Mouse (Mus musculus) midbrain, embryonic 14.5 days (tissue): ENCODE results near the gene Ulk4. TPM values are rescaled to one million over a fixed set of nuclear protein-coding genes. Genes with fewer than 3 reads are reported as not detected.

Experiments used
- ATAC-seq: fragments of 200-750 bp; cut with Nextera tagmentation; 2 replicates; pipeline ENCODE4 v1.8.0; 2017; ENCODE audit warnings: moderate number of reproducible peaks, moderate library complexity; ENCODE audit not compliant: low FRiP score, low TSS enrichment
- DNase-seq: peaks from one replicate; pipeline ENCODE4 v3.0.0-alpha.2; 2015
- H3K27ac ChIP-seq: fragments of 300-500 bp; sonication (generic); replicated peaks from 2 replicates; pipeline ENCODE4 v1.5.1; 2014; ENCODE audit warnings: mild to moderate bottlenecking, low read depth, low read length, moderate library complexity
- H3K27me3 ChIP-seq: fragments of 300-500 bp; sonication (generic); 2 replicates; pipeline ENCODE4 v1.6.1; 2014; ENCODE audit warnings: low read length, control low read depth, mixed read lengths; ENCODE audit not compliant: control insufficient read depth, insufficient read depth
- H3K36me3 ChIP-seq: fragments of 300-500 bp; sonication (generic); 2 replicates; pipeline ENCODE4 v1.6.1; 2014; ENCODE audit warnings: low read length, control low read depth; ENCODE audit not compliant: control insufficient read depth, insufficient read depth
- H3K4me1 ChIP-seq: fragments of 300-500 bp; sonication (generic); 2 replicates; pipeline ENCODE4 v1.6.1; 2014; ENCODE audit warnings: mild to moderate bottlenecking, antibody characterized with exemption, low read length, control low read depth; ENCODE audit not compliant: control insufficient read depth, insufficient read depth
- H3K4me2 ChIP-seq: fragments of 300-500 bp; sonication (generic); 2 replicates; pipeline ENCODE4 v1.6.1; 2014; ENCODE audit warnings: mild to moderate bottlenecking, low read length, moderate library complexity
- H3K4me3 ChIP-seq: fragments of 300-500 bp; sonication (generic); replicated peaks from 2 replicates; pipeline ENCODE4 v1.5.1; 2014; ENCODE audit warnings: low read depth, low read length
- H3K9ac ChIP-seq: fragments of 300-500 bp; sonication (generic); replicated peaks from 2 replicates; pipeline ENCODE4 v1.6.1; 2014; ENCODE audit warnings: mild to moderate bottlenecking, low read length, moderate library complexity
- H3K9me3 ChIP-seq: fragments of 300-500 bp; sonication (generic); 2 replicates; pipeline ENCODE4 v1.6.1; 2016; ENCODE audit warnings: low read length, control low read depth, mixed read lengths; ENCODE audit not compliant: control insufficient read depth
- WGBS: fragments of 180-500 bp; shearing (Covaris S2); extraction: QIAGEN DNeasy Blood & Tissue Kit; methylation state at CpG from one replicate; pipeline ENCODE4 v1.1.7; 2014; 5-methylcytosine and 5-hydroxymethylcytosine counted together
- polyA plus RNA-seq: library from polyadenylated mRNA; unstranded; fragments of >200 nt; fragmentation: Nextera tagmentation; extraction: Ambion mirVana; gene quantifications from 2 replicates; pipeline ENCODE4 v1.2.1, GENCODE M21; 2014

The Ulk4 gene
- polyA plus RNA-seq, 1 experiment from 2014 or later: 75.7 TPM

DNA sequence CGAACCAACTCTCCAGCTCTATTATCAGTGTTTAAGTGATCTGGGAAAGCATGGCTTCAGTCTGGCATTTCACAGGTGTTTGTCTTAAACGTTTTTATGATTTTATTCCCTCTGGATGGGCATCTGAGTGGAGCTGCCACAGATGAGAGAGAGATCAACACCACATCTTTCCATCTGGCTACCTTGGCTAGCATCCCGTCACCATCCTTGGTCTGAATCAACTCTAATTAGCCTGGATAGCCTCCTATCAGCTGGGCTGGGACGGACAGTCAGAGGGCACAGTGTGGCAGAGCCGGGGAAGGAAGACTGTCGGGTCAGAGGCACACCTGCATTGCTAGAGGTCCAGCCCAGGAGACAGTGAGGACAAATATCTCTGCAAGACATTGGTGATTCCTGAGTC lies 4.9 kb upstream of the Ulk4 start:
- Histone ChIP-seq H3K9ac (no peak overlapping the region), H3K4me3 (no peak overlapping the region), H3K27me3 (no peaks in the 10 kb centered on the region), H3K36me3 (no peaks in the 10 kb centered on the region), H3K4me1 (peaks cover 8% of the 10 kb centered on the region; the same call in 1 of the 2 replicates), H3K9me3 (no peaks in the 10 kb centered on the region), H3K27ac (no peak overlapping the region), H3K4me2 (no peak overlapping the region)
- DNase-seq: no peak
- no peak for ATAC-seq
- WGBS: 85% methylated on average over 6 of the region's 6 CpGs

DNA sequence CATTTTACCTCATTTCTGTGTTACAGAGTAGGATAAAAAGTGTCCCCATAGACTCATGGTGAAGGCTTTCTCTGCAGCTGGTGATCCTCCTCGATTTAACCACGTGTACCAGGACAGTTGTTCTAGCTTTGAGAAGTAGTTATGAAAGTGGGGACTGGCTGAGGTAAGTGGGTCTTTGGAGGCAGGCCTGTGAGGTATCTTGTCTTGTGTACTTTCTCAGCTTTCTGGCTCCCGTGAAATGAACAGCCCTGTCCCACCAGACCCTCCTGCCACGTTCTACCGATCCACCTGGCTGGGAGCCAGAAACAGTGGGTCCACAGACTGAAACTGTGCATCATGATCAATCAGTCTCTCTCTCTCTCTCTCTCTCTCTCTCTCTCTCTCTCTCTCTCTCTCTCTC lies 2.2 kb upstream of the Ulk4 start:
- Histone ChIP-seq H3K36me3 (no peaks in the 10 kb centered on the region), H3K4me2 (no peak overlapping the region), H3K9ac (no peak overlapping the region), H3K27ac (no peak overlapping the region), H3K4me3 (no peak overlapping the region), H3K4me1 (peaks cover 12% of the 10 kb centered on the region; the same call in 1 of the 2 replicates), H3K9me3 (no peaks in the 10 kb centered on the region), H3K27me3 (no peaks in the 10 kb centered on the region)
- ATAC-seq (no peak), DNase-seq (no peak)
- 90% methylated on average over 5 of the region's 5 CpGs for WGBS

DNA sequence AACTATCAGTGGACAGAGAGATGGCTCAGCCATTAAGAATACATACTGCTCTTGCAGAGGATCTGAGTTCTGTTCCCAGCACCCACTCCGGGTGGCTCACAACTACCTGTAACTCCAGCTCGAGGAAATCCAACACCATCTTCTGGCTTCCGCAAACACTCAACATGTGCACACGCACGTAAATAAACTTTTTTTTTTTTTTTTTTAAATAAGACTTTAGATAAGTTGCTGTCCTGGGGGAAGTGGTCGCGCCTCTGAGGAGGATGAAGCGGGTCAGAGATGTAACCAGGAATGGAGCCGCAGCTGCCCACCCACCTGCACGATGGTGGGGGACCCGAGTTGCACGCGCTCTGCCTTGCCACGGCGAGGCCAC lies 266 bp downstream of the Ulk4 start:
- no peak for DNase-seq
- Histone ChIP-seq H3K27me3 (no peaks in the 10 kb centered on the region), H3K9ac (peak overlapping the region; percentile 60), H3K4me2 (peak overlapping the region; percentile 87), H3K9me3 (no peaks in the 10 kb centered on the region), H3K36me3 (no peaks in the 10 kb centered on the region), H3K4me3 (peak overlapping the region; percentile 64), H3K4me1 (peaks cover 12% of the 10 kb centered on the region; the same call in 1 of the 2 replicates), H3K27ac (peak overlapping the region; percentile 85; the same call in 1 of the 2 replicates)
- no peak for ATAC-seq
- whole genome bisulfite sequencing: 17% methylated on average over 15 of the region's 15 CpGs

DNA sequence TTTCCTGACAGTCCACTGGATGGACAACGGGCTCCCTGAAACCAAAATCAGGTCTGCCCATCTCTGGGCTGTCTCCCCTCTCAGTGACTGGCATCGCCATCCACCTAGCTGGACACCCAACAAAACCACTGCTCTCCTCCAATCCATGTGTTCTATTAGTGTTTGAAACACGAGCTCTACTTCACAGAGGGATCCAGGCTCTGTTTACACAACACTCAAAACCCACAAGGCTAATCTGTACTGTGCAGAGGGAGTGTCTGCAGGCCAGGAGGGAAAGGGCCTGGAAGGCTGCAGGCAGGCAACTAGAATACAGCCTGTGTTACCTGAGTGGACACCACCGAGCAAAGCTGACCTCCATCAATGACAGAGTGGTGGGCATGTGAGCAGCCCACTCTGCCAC lies 5.4 kb downstream of the Ulk4 start:
- DNase-seq: no peak
- Histone ChIP-seq H3K36me3 (no peaks in the 10 kb centered on the region), H3K9ac (no peak overlapping the region), H3K4me3 (no peak overlapping the region), H3K27me3 (no peaks in the 10 kb centered on the region), H3K27ac (no peak overlapping the region), H3K4me1 (peaks cover 3% of the 10 kb centered on the region; the same call in 1 of the 2 replicates), H3K4me2 (no peak overlapping the region), H3K9me3 (no peaks in the 10 kb centered on the region)
- ATAC-seq: no peak
- whole genome bisulfite sequencing: 81% methylated on average over 4 of the region's 4 CpGs

DNA sequence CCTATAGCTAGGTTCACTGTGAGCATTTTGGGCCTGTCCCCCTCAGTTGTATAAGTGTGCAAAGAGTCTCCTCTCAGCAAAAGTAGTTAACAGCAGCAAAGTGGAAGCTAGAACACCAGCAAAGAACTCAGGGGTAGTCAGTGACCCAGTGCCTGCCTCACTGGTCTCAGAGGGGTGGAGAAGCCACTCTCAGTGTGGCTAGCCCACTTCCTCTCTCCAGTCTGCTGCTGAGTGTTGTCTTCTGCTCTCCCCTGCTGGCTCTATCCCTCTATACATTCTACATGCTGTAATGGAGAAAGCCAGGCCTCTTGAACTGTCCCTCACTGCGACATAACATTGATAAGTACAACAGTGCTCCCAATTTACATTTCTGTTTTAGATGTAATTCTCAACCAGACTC lies 5.8 kb downstream of the Ulk4 start:
- no peak overlapping the region for H3K4me3 ChIP-seq
- DNase-seq: no peak
- H3K9me3 ChIP-seq: no peaks in the 10 kb centered on the region
- H3K4me2 ChIP-seq: no peak overlapping the region
- ATAC-seq: no peak
- no peaks in the 10 kb centered on the region for H3K27me3 ChIP-seq
- no peaks in the 10 kb centered on the region for H3K4me1 ChIP-seq
- H3K9ac ChIP-seq: no peak overlapping the region
- no peaks in the 10 kb centered on the region for H3K36me3 ChIP-seq
- H3K27ac ChIP-seq: no peak overlapping the region
- WGBS: 95% methylated on average over 1 of the region's 1 CpGs

DNA sequence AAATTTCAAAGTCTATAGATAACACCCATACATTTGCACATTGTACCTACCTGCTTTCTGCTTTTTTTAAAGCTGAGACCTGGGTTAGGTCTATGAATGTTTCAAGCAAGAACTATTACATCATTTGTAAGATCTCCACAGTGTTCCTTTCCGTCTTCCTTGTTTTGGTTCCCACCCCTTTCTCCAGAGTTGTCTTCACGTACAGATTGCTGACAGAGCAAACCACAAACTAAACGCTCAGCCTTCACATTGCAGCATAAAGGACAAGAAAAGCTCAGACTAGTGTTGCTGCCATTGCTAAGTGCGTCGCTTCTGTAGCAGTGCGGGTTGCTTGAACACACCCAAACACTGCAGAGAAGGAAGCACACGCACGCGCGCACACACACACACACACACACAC lies 11.7 kb downstream of the Ulk4 start:
- Histone ChIP-seq H3K27ac (no peak overlapping the region), H3K4me1 (no peaks in the 10 kb centered on the region), H3K4me2 (no peak overlapping the region), H3K9me3 (no peaks in the 10 kb centered on the region), H3K36me3 (0 out of 2 replicates have a peak, but pooled peaks cover 3% of the 10 kb centered on the region), H3K9ac (no peak overlapping the region), H3K4me3 (no peak overlapping the region), H3K27me3 (no peaks in the 10 kb centered on the region)
- ATAC-seq (no peak), DNase-seq (no peak)
- 87% methylated on average over 10 of the region's 10 CpGs for WGBS

DNA sequence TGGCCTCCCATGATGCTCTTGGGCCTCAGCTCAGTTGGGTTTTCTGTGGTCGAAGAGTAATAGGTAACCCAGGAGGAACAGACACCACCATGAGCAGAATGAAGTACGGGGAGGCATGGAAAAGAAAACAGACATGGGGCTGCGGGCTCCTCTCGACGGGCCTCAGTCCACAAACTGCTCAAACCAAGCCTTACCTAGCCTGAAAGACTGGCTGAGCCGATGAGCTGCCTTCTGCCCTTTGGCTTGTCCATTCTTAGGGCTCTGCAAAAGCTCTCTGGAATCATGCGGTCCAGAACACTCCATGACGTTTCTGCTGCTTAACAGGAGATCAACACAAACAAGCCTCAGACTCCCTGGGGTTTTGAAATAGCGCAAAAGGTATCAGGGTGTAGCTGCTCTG lies 19.9 kb downstream of the Ulk4 start:
- 85% methylated on average over 9 of the region's 9 CpGs for WGBS
- H3K27ac ChIP-seq: no peak overlapping the region

DNA sequence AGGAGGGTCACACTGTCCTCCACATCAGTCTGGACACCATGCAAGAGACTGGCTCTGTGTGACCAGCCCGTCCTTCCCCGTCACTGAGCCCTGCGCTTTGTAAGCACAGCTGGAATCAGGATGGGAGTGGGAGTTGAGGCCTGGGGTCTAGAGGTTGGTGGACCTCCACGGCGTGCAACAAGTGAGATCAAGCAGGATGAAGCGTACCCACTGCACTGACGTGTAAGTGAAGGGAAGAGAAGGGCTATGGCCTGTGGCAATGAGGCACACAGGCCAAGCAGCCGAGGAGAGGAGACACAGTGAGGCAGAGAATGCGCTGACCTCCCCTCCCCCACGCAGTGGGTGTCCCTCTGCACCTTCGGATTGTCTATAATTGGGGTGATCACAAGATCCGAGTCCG lies 22.2 kb downstream of the Ulk4 start:
- H3K36me3 ChIP-seq: no peaks in the 10 kb centered on the region
- no peaks in the 10 kb centered on the region for H3K27me3 ChIP-seq
- H3K4me3 ChIP-seq: no peak overlapping the region
- no peak overlapping the region for H3K9ac ChIP-seq
- H3K4me1 ChIP-seq: no peaks in the 10 kb centered on the region
- WGBS: 94% methylated on average over 13 of the region's 13 CpGs
- H3K9me3 ChIP-seq: no peaks in the 10 kb centered on the region
- DNase-seq (no peak), ATAC-seq (no peak)
- H3K4me2 ChIP-seq: no peak overlapping the region
- H3K27ac ChIP-seq: no peak overlapping the region

More for the DNA sequence above, 19.9 kb downstream of the Ulk4 start:
- H3K4me2 ChIP-seq: no peak overlapping the region
- ATAC-seq: no peak
- no peaks in the 10 kb centered on the region for H3K27me3 ChIP-seq
- H3K4me1 ChIP-seq: no peaks in the 10 kb centered on the region
- DNase-seq: no peak
- H3K9me3 ChIP-seq: no peaks in the 10 kb centered on the region
- no peak overlapping the region for H3K9ac ChIP-seq
- H3K4me3 ChIP-seq: no peak overlapping the region
- 0 out of 2 replicates have a peak, but pooled peaks cover 3% of the 10 kb centered on the region for H3K36me3 ChIP-seq

DNA sequence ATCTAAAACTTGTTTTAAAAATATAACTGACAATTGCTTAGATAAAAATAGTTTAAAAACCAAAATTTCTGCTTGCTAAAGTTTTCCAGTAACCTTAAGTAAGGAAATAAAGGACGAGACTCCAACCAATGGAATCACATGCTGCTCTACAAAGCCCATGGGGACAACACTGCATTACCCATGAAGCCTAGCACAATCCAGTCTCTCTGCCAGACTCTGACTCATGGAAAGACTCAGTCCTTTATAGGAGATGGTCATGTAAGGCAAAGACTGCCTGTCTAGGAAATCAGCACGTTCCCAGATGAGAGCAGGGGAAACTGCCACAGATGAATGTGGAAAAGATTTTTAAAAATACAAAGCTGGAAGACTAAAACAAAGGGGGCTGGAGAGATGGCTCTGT lies 23.0 kb downstream of the Ulk4 start:
- no peaks in the 10 kb centered on the region for H3K27me3 ChIP-seq
- DNase-seq (no peak), ATAC-seq (no peak)
- no peaks in the 10 kb centered on the region for H3K9me3 ChIP-seq
- no peak overlapping the region for H3K27ac ChIP-seq
- no peak overlapping the region for H3K4me3 ChIP-seq
- H3K4me1 ChIP-seq: no peaks in the 10 kb centered on the region
- no peak overlapping the region for H3K9ac ChIP-seq
- WGBS: 89% methylated on average over 2 of the region's 2 CpGs
- no peak overlapping the region for H3K4me2 ChIP-seq
- no peaks in the 10 kb centered on the region for H3K36me3 ChIP-seq
